Mouse (Mus musculus) gastrocnemius, adult 8-10 months (tissue): ENCODE measurements around the gene Gm10638. TPM values are rescaled to one million over a fixed set of nuclear protein-coding genes. Genes with fewer than 3 reads are reported as not detected.

Source experiments
- DNase-seq, 2 experiments: peaks; one replicate each; pipeline ENCODE4 v3.0.0; 2022; ENCODE audit warnings: low spot score in 2 of 2
- total RNA-seq, 4 experiments: library from RNA; stranded (reverse); gene quantifications; 2 replicates each; pipeline ENCODE4 v1.2.4; 2022

Gene Gm10638
- 1 to 10 TPM; 1.5 to 7.1 (median 4.4) TPM for total RNA-seq

DNA sequence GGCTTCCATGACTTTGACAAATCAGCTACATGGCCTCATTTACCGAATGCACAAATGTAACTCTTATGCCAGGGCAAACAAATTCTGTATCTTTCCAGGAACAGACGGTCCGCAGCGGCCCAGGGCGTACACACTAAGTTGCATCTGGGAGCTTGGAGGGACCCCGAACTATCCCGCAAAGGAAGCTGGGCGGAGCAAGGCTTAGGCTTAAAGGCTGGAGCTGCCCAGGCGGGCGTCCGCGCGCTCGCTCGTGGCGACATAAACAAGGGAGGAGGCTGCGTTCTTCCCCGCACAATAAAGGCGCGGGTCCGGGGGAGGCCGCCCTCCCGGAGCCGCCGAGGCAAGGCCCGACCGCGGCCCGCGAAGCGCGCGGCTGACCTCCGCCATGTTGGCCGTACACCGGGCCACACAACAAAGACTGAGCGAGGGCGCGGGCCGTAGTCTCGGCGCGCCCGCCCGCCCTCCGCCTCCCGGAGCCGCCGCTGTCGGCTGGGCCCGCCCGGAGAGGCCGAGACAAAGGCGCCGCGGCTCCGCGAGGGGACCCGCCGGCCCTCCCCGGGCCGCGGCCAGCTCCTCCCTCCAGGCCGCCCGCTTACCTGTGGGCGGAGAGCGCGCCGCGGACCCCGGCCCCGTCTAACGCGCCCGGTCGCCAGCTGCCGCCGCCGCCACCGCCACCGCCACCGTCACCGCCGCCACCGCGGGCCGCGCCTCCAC is at the start of gene Gm10638, which contains the start of gene Siah1a:
Gene Gm10638, plus strand, starts transcription at position 479 of the 714 bp plus-strand sequence.
Gene Siah1a, minus strand, starts transcription at position 714 of the 714 bp plus-strand sequence.
- peak; percentile 36 to 50 for DNase-seq

- DNase-seq, result no peak
These were observed 49.8 kb upstream of the Gm10638 start for GRCm38 (mm10) chr8:86695703-86696102.

DNA sequence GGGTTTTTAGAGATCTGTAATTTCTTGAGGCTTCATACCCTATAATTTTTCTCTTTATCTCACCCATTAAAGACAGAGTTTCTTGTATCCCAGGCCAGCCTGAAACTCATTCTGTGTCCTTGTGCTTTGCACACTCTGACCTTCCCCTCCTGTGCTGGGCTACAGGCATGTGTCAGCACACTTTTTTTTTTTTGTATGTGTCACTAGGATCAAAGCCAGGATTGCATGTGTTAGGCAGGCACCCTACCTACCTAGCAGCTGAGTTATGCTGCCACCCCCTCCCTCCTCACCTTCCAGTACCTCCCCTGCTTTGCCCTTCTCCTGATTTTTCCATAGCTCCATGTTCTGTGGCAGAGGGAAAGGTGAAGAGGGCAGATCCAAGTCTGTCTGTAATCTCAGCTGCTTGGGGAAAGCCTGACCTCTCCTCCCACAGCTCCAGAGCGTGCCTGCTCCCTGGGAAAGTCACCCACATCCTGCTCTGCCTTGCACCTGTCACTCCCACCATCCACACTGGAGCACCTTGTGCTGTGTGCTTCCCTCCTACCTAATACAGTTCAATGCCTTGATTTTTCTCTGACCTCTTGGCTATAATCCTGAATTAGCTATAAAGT is 46.6 kb upstream of the Gm10638 start:
- no peak for DNase-seq

DNA sequence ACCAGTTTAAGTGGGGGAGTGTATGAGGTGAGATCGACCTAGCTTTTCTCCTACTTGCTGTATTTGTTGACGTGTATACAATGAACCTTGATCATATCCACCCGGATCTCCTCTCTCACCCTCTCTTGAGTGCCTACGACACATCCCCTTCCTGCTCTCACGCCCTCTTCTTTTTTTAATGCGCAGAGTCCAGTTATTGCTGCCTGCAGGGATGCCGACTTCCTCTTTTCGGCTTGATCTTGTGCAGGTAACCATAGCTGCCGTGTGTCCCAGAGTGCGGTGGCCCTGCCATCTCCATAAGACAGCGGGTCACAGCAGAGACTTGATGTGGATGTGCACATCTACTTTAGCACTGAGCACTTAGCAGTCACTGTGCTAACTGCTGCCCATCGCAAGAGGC is 46.0 kb upstream of the Gm10638 start:
- no peak for DNase-seq

DNA sequence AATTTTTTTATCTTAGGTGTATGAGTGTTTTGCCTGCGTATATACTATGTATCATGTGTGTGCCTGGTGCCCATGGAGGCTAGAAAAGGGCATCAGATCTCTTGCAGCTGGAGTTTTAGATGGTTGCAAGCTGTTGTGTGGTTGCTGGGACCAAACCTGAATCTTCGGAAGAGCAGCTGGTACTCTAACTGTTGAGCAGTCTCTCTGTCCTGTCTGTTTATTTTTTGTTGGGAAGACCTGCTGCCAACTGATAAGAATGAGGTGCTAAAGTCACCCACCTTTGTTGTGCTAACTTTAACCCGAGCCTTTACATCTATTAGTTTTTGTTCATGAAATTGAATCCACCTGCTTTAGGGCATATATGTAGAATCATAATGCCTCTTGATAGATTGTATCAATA is 43.0 kb upstream of the Gm10638 start:
- no peak for DNase-seq

GRCm38 (mm10) chr8:86705317-86705716 is 40.2 kb upstream of the Gm10638 start:
- DNase-seq, result no peak

- no peak for DNase-seq
These were observed 38.7 kb upstream of the Gm10638 start for GRCm38 (mm10) chr8:86706756-86707155.

- DNase-seq, result no peak
These were observed 37.6 kb upstream of the Gm10638 start for GRCm38 (mm10) chr8:86707873-86708272.

- DNase-seq, result no peak
These were observed 32.9 kb upstream of the Gm10638 start for GRCm38 (mm10) chr8:86712594-86712993.

- no peak for DNase-seq
These were observed 31.9 kb upstream of the Gm10638 start for GRCm38 (mm10) chr8:86713407-86714188.

DNA sequence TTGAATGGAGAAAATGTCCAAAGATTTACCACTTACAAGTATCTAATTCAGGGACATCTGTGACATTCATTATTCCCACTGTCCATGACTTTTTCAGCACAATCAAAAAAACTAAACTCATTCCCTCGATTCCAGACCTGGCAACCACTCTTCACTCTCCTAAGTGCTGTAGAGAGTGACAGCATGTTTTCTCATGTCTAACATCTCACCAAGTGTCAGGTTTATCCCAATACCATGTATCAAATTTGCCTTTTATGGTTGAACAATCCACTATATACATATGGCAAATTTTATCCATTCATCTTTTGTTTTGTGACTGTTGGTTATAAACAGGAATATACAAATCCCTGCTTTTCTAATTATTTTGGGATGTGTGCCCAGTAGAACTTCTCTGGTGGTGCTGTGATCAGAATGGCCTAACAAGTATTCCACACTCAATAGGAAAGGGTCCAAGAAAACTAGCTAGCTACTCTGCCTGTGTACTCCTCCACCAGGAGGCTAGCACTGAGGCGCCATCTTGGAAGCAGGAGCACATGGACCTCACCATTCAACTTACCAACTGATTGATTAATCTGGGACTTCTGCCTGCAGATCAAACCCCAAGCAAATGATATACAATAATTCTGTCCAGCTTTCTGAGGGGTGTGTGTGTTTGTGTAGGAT is 27.0 kb upstream of the Gm10638 start:
- DNase-seq, result no peak

- no peak for DNase-seq
These were observed 26.1 kb upstream of the Gm10638 start for GRCm38 (mm10) chr8:86719368-86719767.

DNA sequence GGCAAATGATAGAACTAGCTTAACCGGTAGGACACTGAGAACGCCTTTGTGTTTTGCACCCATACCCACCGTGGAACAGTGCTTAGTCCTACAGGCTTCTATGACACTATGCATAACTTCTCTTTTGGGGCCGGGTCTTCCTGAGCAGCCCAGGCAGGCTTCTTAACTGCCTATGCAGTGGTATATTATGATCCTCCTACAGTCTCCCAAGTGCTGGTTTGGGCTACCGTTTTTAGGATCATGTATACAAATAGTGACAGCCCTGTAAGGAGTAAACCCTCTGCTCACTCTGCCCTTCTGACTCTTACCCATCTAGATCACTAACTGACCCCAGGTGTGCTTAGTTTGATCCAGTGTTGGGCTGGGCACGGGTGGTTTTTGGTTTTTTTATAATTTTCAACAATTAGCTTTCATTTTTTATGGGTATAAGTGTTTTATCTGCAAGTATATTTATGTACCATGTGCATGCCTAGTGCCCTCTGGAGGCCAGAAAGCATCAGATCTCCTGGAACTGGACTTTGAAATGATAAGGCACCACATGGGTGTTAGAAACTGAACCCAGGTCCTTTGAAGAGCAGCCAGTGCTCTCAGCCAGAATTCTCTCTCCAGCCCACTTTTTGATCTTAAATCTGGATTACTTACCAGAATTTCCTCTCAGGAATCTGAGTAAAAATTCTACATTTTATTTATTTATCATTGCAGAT is 24.6 kb upstream of the Gm10638 start:
- DNase-seq, result no peak

GRCm38 (mm10) chr8:86721490-86721889 is 24.0 kb upstream of the Gm10638 start:
- DNase-seq, result no peak

- no peak for DNase-seq
These were observed 18.5 kb upstream of the Gm10638 start for GRCm38 (mm10) chr8:86726959-86727358.

- peak in 1 of 2 experiments; percentile 17 for DNase-seq
These were observed 17.1 kb upstream of the Gm10638 start for GRCm38 (mm10) chr8:86728224-86728950.

DNA sequence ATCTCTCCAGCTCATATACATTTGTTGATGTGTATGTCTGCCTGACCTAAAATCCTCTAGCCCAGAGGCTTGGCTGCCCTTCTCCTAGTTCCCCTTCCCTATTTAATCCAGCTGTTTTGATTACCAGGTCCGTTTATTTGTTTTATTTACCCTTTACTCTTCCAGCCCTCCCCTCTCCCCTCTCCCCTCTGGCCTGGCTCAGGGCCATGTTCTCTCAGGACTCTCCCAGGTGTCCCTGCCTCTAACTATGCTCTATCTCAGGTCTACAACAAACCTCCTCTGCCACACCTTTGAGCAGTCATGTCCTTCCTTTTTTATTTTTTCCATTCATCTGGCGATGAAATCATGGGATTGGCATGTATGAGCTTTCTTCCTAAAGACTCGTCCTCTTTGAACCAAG is 15.2 kb upstream of the Gm10638 start:
- no peak for DNase-seq

DNA sequence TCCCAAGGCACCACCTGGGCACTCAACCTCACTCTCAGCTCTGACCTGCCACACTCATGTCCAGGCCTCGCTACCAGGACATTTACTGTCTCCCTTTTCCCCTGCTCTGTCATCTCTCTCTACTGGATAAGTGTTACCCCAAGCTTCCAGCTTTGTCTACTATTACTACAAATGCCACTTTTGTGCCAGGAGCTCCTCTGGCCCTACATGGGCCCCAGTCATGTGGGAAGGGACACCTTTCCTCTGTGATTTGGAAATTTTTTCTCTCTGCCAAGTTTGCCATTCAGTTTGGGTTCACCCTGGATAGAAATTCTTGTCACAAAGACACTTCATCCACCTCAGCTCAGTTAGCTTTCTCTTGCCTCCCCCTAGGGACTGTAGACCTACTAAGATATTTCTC is 14.6 kb upstream of the Gm10638 start:
- no peak for DNase-seq

- DNase-seq, result no peak
These were observed 11.3 kb upstream of the Gm10638 start for GRCm38 (mm10) chr8:86734171-86734570.

- no peak for DNase-seq
These were observed 10.5 kb upstream of the Gm10638 start for GRCm38 (mm10) chr8:86734954-86735353.
